Mouse (Mus musculus) embryonic facial prominence, embryonic 14.5 days (tissue): ENCODE measurements around the gene Chrm1. TPM values are rescaled to one million over a fixed set of nuclear protein-coding genes. Genes with fewer than 3 reads are reported as not detected.
"Not testable (repeated sequence)": the region's sequence is repeated elsewhere in the genome, so short reads cannot be mapped to it uniquely, and the experiment has no call there.

Experiments
- ATAC-seq: fragments of 200-750 bp; cut with Nextera tagmentation; 2 replicates; pipeline ENCODE4 v1.8.0; 2017; ENCODE audit warnings: low read depth, moderate number of reproducible peaks, moderate TSS enrichment
- DNase-seq: peaks from one replicate; pipeline ENCODE4 v3.0.0-alpha.2; 2015; ENCODE audit warnings: low spot score
- H3K27ac ChIP-seq: fragments of 300-500 bp; sonication (generic); replicated peaks from 2 replicates; pipeline ENCODE4 v1.5.1; 2014; ENCODE audit warnings: low read depth, mild to moderate bottlenecking, low read length, moderate library complexity
- H3K27me3 ChIP-seq: fragments of 300-500 bp; sonication (generic); replicated peaks from 2 replicates; pipeline ENCODE4 v1.6.1; 2014; ENCODE audit warnings: low read length; ENCODE audit not compliant: control insufficient read depth, insufficient read depth
- H3K36me3 ChIP-seq: fragments of 300-500 bp; sonication (generic); 2 replicates; pipeline ENCODE4 v1.6.1; 2014; ENCODE audit warnings: low read length, mixed read lengths; ENCODE audit not compliant: control insufficient read depth, insufficient read depth
- H3K4me1 ChIP-seq: fragments of 300-500 bp; sonication (generic); 2 replicates; pipeline ENCODE4 v1.6.1; 2014; ENCODE audit warnings: antibody characterized with exemption, low read length; ENCODE audit not compliant: control insufficient read depth, insufficient read depth
- H3K4me2 ChIP-seq: fragments of 300-500 bp; sonication (generic); 2 replicates; pipeline ENCODE4 v1.6.1; 2014; ENCODE audit warnings: low read depth, mild to moderate bottlenecking, low read length, moderate library complexity, mixed read lengths
- H3K4me3 ChIP-seq: fragments of 300-500 bp; sonication (generic); 2 replicates; pipeline ENCODE4 v1.5.1; 2014; ENCODE audit warnings: low read depth, mild to moderate bottlenecking, low read length
- H3K9ac ChIP-seq: fragments of 300-500 bp; sonication (generic); 2 replicates; pipeline ENCODE4 v1.6.1; 2014; ENCODE audit warnings: low read depth, mild to moderate bottlenecking, low read length, moderate library complexity, mixed read lengths
- H3K9me3 ChIP-seq: fragments of 300-500 bp; sonication (generic); 2 replicates; pipeline ENCODE4 v1.6.1; 2016; ENCODE audit warnings: low read length; ENCODE audit not compliant: control insufficient read depth
- WGBS: fragments of 180-500 bp; shearing (Covaris S2); extraction: QIAGEN DNeasy Blood & Tissue Kit; methylation state at CpG from one replicate; pipeline ENCODE4 v1.1.7; 2014; 5-methylcytosine and 5-hydroxymethylcytosine counted together
- polyA plus RNA-seq: library from polyadenylated mRNA; unstranded; fragments of >200 nt; fragmentation: Nextera tagmentation; extraction: Ambion mirVana; gene quantifications from 2 replicates; pipeline ENCODE4 v1.2.1, GENCODE M21; 2014

Chrm1 gene
- polyA plus RNA-seq, 1 experiment from 2014 or later = 0.35 TPM

- Histone ChIP-seq H3K4me2 (no peak overlapping the region), H3K9ac (no peak overlapping the region), H3K4me3 (no peak overlapping the region), H3K27ac (no peak overlapping the region), H3K36me3 (peaks cover 5% of the 10 kb centered on the region; the same call in 1 of the 2 replicates), H3K9me3 (no peaks in the 10 kb centered on the region), H3K27me3 (no peaks in the 10 kb centered on the region), H3K4me1 (peaks cover 11% of the 10 kb centered on the region)
- ATAC-seq (no peak), DNase-seq (no peak)
- WGBS = 77% methylated on average over 8 of the region's 10 CpGs
Measured at GRCm38 (mm10) chr19:8716767-8717475, 53.3 kb downstream of the Chrm1 start.

GRCm38 (mm10) chr19:8718357-8718756 lies 54.8 kb downstream of the Chrm1 start:
- WGBS = 68% methylated on average over 3 of the region's 3 CpGs
- no peaks in the 10 kb centered on the region for H3K36me3 ChIP-seq
- DNase-seq = peak; percentile 68

GRCm38 (mm10) chr19:8719037-8719436 lies 55.4 kb downstream of the Chrm1 start:
- DNase-seq, H3K4me1 ChIP-seq, H3K27me3 ChIP-seq, H3K27ac ChIP-seq, ATAC-seq, H3K36me3 ChIP-seq, H3K9me3 ChIP-seq, H3K9ac ChIP-seq, H3K4me3 ChIP-seq, H3K4me2 ChIP-seq: not testable (repeated sequence)

More at GRCm38 (mm10) chr19:8718357-8718756, 54.8 kb downstream of the Chrm1 start:
- Histone ChIP-seq H3K4me3 (no peak overlapping the region), H3K9ac (no peak overlapping the region), H3K4me1 (peaks cover 8% of the 10 kb centered on the region; the same call in 1 of the 2 replicates), H3K9me3 (no peaks in the 10 kb centered on the region), H3K27me3 (no peaks in the 10 kb centered on the region), H3K27ac (no peak overlapping the region), H3K4me2 (no peak overlapping the region)
- no peak for ATAC-seq

GRCm38 (mm10) chr19:8721378-8721777 lies 57.8 kb downstream of the Chrm1 start:
- peak overlapping the region; percentile 86 for H3K4me2 ChIP-seq
- no peak for DNase-seq
- H3K27me3 ChIP-seq = no peaks in the 10 kb centered on the region
- 87% methylated on average over 1 of the region's 1 CpGs for WGBS
- H3K4me3 ChIP-seq = no peak overlapping the region
- H3K9ac ChIP-seq = 0 out of 2 replicates have a peak overlapping the region, but pooled peaks have one; percentile 94
- H3K9me3 ChIP-seq = no peaks in the 10 kb centered on the region
- H3K27ac ChIP-seq = no peak overlapping the region
- ATAC-seq = no peak
- H3K4me1 ChIP-seq = peaks cover 18% of the 10 kb centered on the region
- H3K36me3 ChIP-seq = peaks cover 24% of the 10 kb centered on the region

- peak overlapping the region; percentile 94 for H3K9ac ChIP-seq
- peak overlapping the region; percentile 86 for H3K4me2 ChIP-seq
- H3K4me1 ChIP-seq = peaks cover 18% of the 10 kb centered on the region
- peak overlapping the region; percentile 96; the same call in 1 of the 2 replicates for H3K27ac ChIP-seq
- H3K9me3 ChIP-seq = no peaks in the 10 kb centered on the region
- 58% methylated on average over 4 of the region's 4 CpGs for WGBS
- DNase-seq = peak; percentile 31
- peak overlapping the region; percentile 68 for H3K4me3 ChIP-seq
- ATAC-seq = no peak
- peaks cover 29% of the 10 kb centered on the region for H3K36me3 ChIP-seq
- no peaks in the 10 kb centered on the region for H3K27me3 ChIP-seq
Measured at GRCm38 (mm10) chr19:8722021-8722420, 58.4 kb downstream of the Chrm1 start.

- H3K4me3 ChIP-seq = peak overlapping the region; percentile 68
- no peaks in the 10 kb centered on the region for H3K9me3 ChIP-seq
- ATAC-seq = no peak
- DNase-seq = no peak
- WGBS = 1% methylated on average over 5 of the region's 5 CpGs
- peak overlapping the region; percentile 96 for H3K27ac ChIP-seq
- no peaks in the 10 kb centered on the region for H3K27me3 ChIP-seq
- peaks cover 18% of the 10 kb centered on the region for H3K4me1 ChIP-seq
- peak overlapping the region; percentile 94 for H3K9ac ChIP-seq
- peak overlapping the region; percentile 86 for H3K4me2 ChIP-seq
- peaks cover 29% of the 10 kb centered on the region for H3K36me3 ChIP-seq
Measured at GRCm38 (mm10) chr19:8722559-8722906, 58.9 kb downstream of the Chrm1 start.

- DNase-seq (peak; percentile 100), ATAC-seq (peak; percentile 95)
- under 1% methylated on average over 49 of the region's 50 CpGs for WGBS
- Histone ChIP-seq H3K4me1 (peaks cover 18% of the 10 kb centered on the region), H3K27me3 (no peaks in the 10 kb centered on the region), H3K36me3 (peaks cover 29% of the 10 kb centered on the region), H3K27ac (peak within 1 kb of the TSS; percentile 96), H3K4me2 (peak within 1 kb of the TSS; percentile 86), H3K9ac (peak within 1 kb of the TSS; percentile 94), H3K9me3 (no peaks in the 10 kb centered on the region), H3K4me3 (peak within 1 kb of the TSS; percentile 68)
Measured at GRCm38 (mm10) chr19:8722907-8723573, 59.5 kb downstream of the Chrm1 start, which contains the start of gene Slc3a2. TSS of gene Slc3a2 (minus strand) at chr19:8723369.

GRCm38 (mm10) chr19:8723574-8724346 lies 60.2 kb downstream of the Chrm1 start:
- no peaks in the 10 kb centered on the region for H3K27me3 ChIP-seq
- peak overlapping the region; percentile 88 for H3K27ac ChIP-seq
- DNase-seq (no peak), ATAC-seq (no peak)
- under 1% methylated on average over 20 of the region's 20 CpGs for WGBS
- peaks cover 29% of the 10 kb centered on the region for H3K36me3 ChIP-seq
- peaks cover 18% of the 10 kb centered on the region for H3K4me1 ChIP-seq
- H3K4me2 ChIP-seq = peak overlapping the region; percentile 86
- peak overlapping the region; percentile 94 for H3K9ac ChIP-seq
- H3K4me3 ChIP-seq = peak overlapping the region; percentile 68
- no peaks in the 10 kb centered on the region for H3K9me3 ChIP-seq
